Mouse (Mus musculus): Measurements from ENCODE around the gene 4930433I11Rik.

Gene 4930433I11Rik

DNA sequence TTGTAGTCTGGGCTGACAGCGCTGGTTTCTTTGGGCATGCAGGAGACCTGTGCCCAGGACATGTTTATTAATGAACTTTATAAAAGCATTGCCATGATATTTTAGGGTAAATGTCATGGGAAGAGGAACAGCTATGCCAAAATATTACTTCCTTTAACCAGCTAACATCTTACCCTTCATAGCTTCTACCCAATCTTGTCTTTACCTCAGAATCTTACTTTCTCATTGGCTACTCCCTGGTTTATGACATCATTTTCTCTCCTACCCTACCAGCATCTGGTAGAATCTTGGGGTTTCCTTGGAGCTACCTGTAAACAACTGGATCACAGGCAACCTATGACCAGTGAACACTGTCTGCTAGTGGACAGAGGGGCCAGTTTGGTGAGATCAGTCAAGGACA, at the start of gene 4930433I11Rik:
TSS of gene 4930433I11Rik (plus strand) at position 301 of the 400 bp plus-strand sequence.
- 79% methylated on average over 1 of the region's 1 CpGs for WGBS

DNA sequence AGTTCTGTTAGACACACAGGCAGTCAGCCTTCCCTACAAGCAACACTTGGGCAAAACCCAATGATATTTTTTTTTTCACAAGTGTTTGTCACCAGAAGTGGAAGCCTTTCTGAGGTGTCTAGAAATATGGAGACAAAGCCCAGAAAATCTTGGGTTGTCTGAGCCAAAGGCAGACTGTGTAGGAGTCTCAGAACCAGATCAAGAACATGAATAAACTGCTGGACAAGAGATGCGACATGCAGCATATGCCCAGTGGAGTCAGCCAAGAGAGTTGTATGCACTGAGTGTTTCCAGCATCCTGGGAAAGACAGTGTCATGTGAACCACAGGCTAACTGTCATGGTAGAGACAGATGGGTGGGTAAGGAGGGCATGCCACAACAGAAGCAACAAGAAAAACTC, 48.0 kb upstream of the 4930433I11Rik start:
- WGBS: 49% methylated on average over 1 of the region's 1 CpGs

DNA sequence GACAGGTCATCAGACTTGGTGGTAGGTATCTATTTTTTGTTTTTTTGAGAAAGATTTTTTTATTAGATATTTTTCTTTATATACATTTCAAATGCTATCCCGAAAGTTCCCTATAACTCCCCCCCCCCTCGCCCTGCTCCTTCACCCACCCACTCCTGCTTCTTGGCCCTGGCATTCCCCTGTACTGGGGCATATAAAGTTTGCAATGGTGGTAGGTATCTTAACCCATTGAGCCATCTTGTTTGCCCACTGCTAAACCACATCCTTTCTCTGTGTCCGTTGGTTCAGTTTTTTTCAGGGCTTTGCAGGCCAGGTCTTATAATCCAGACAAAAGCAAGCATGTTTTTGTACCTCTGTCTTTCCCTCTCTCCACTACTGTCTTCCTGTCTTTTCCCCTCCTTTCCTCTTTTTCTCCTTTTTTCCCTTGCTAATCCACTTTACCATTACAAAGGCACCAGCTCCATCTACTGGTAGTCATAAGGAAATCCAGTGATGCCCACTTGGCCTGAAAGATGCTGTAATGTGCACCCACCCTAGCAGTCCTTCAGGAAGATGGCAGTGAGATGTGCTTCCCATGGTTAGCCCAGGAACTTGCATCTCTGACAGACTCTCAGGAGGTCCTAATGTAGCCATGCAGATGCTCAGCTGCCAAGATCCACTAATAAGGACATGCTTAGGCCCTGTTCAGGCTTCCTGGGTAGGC, 45.0 kb upstream of the 4930433I11Rik start:
- WGBS: 54% methylated on average over 3 of the region's 3 CpGs

DNA sequence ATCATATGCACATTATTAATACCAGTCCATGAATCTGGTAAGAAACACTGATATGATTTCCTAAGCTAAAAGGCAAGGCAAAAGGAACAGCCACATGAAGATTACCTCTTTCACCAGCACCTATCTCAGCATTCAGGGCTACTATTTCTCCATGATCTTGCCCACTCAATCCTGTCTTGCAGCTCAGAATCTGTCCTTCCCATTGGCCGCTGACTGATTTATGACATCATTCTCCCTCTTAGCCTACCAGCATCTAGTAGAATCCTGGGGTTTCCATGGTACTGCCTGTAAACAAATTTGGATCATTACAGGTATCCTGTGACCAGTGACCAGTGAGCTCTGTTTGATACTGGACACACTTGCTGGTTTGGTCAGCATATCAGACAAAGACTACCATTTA, 45.1 kb downstream of the 4930433I11Rik start, which contains the start of gene Gm4884:
TSS of gene Gm4884 (plus strand) at position 301 of the 400 bp plus-strand sequence.
- 90% methylated on average over 1 of the region's 1 CpGs for WGBS

DNA sequence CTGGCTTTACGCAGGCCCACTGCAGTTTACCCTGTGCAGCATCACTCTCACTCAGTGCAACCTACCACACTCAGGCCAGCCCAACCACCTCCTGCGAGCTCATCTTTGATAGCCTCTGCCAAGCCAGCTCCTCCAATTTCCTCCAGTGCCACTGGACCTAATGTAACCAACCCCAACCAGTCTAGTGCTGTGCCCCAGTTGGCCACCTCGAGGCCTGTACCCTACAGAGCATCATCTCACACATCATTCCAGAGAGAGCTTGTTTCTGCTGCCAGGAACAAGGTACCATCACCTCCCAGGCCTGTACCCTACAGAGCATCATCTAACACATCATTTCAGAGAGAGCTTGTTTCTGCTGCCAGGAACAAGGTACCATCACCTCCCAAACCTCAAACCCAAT, 56.7 kb downstream of the 4930433I11Rik start:
- WGBS: 67% methylated on average over 3 of the region's 3 CpGs
